Mouse (Mus musculus): ENCODE measurements around the gene Tspan9. TPM values are rescaled to one million over a fixed set of nuclear protein-coding genes. Genes with fewer than 3 reads are reported as not detected.

Gene Tspan9
- polyA plus RNA-seq, 1 experiment from 2014 or later = 71.7 TPM

- ATAC-seq (replicated peaks; ENCODE audit: insufficient number of reproducible peaks, low FRiP score, low TSS enrichment, low read depth) = no peak
Observed at GRCm38 (mm10) chr6:127928682-127929081, 214.7 kb downstream of the Tspan9 start.

GRCm38 (mm10) chr6:127925915-127926314 lies 217.5 kb downstream of the Tspan9 start:
- no peak overlapping the region for H3K4me2 ChIP-seq (ENCODE audit: low read depth, low read length)
- H3K27me3 ChIP-seq (ENCODE audit: control insufficient read depth, insufficient read depth, low read length) = no peaks in the 10 kb centered on the region
- DNase-seq (ENCODE audit: low spot score) (no peak), ATAC-seq (replicated peaks; ENCODE audit: insufficient number of reproducible peaks, low FRiP score, low TSS enrichment, low read depth) (no peak)
- 66% methylated on average over 9 of the region's 9 CpGs for WGBS
- H3K9ac ChIP-seq (replicated peaks; ENCODE audit: low read length) = no peak overlapping the region
- H3K4me1 ChIP-seq (ENCODE audit: control insufficient read depth, insufficient read depth, low read length) = no peaks in the 10 kb centered on the region; the same call in 1 of the 2 replicates
- H3K9me3 ChIP-seq (replicated peaks; ENCODE audit: control insufficient read depth, low read length) = no peaks in the 10 kb centered on the region
- no peak overlapping the region for H3K27ac ChIP-seq (replicated peaks; ENCODE audit: low read depth, low read length)
- no peaks in the 10 kb centered on the region for H3K36me3 ChIP-seq (replicated peaks; ENCODE audit: control insufficient read depth, insufficient read depth, low read depth, low read length)
- no peak overlapping the region for H3K4me3 ChIP-seq (ENCODE audit: low read depth, low read length)

More at GRCm38 (mm10) chr6:127928682-127929081, 214.7 kb downstream of the Tspan9 start:
- no peak overlapping the region for H3K4me2 ChIP-seq (ENCODE audit: low read depth, low read length)
- H3K27me3 ChIP-seq (ENCODE audit: control insufficient read depth, insufficient read depth, low read length) = no peaks in the 10 kb centered on the region
- H3K36me3 ChIP-seq (replicated peaks; ENCODE audit: control insufficient read depth, insufficient read depth, low read depth, low read length) = no peaks in the 10 kb centered on the region
- H3K9me3 ChIP-seq (replicated peaks; ENCODE audit: control insufficient read depth, low read length) = no peaks in the 10 kb centered on the region
- DNase-seq (ENCODE audit: low spot score) = no peak
- 77% methylated on average over 5 of the region's 5 CpGs for WGBS
- H3K9ac ChIP-seq (replicated peaks; ENCODE audit: low read length) = no peak overlapping the region
- no peak overlapping the region for H3K4me3 ChIP-seq (ENCODE audit: low read depth, low read length)
- H3K4me1 ChIP-seq (ENCODE audit: control insufficient read depth, insufficient read depth, low read length) = peaks cover 6% of the 10 kb centered on the region; the same call in 1 of the 2 replicates
- H3K27ac ChIP-seq (replicated peaks; ENCODE audit: low read depth, low read length) = no peak overlapping the region

GRCm38 (mm10) chr6:127924750-127925149 lies 218.6 kb downstream of the Tspan9 start:
- no peaks in the 10 kb centered on the region for H3K36me3 ChIP-seq (replicated peaks; ENCODE audit: control insufficient read depth, insufficient read depth, low read depth, low read length)
- H3K27ac ChIP-seq (replicated peaks; ENCODE audit: low read depth, low read length) = no peak overlapping the region
- no peaks in the 10 kb centered on the region; the same call in 1 of the 2 replicates for H3K4me1 ChIP-seq (ENCODE audit: control insufficient read depth, insufficient read depth, low read length)
- no peak overlapping the region for H3K9ac ChIP-seq (replicated peaks; ENCODE audit: low read length)
- ATAC-seq (replicated peaks; ENCODE audit: insufficient number of reproducible peaks, low FRiP score, low TSS enrichment, low read depth) (no peak), DNase-seq (ENCODE audit: low spot score) (no peak)
- H3K4me2 ChIP-seq (ENCODE audit: low read depth, low read length) = no peak overlapping the region
- no peak overlapping the region for H3K4me3 ChIP-seq (ENCODE audit: low read depth, low read length)
- H3K9me3 ChIP-seq (replicated peaks; ENCODE audit: control insufficient read depth, low read length) = no peaks in the 10 kb centered on the region
- H3K27me3 ChIP-seq (ENCODE audit: control insufficient read depth, insufficient read depth, low read length) = no peaks in the 10 kb centered on the region
- WGBS = 79% methylated on average over 6 of the region's 6 CpGs

GRCm38 (mm10) chr6:127923296-127923695 lies 220.1 kb downstream of the Tspan9 start:
- 91% methylated on average over 9 of the region's 9 CpGs for whole genome bisulfite sequencing

GRCm38 (mm10) chr6:127921996-127922395 lies 221.4 kb downstream of the Tspan9 start:
- Histone ChIP-seq H3K9me3 (replicated peaks; ENCODE audit: control insufficient read depth, low read length) (no peaks in the 10 kb centered on the region), H3K4me2 (ENCODE audit: low read depth, low read length) (no peak overlapping the region), H3K27ac (replicated peaks; ENCODE audit: low read depth, low read length) (no peak overlapping the region), H3K9ac (replicated peaks; ENCODE audit: low read length) (no peak overlapping the region), H3K4me3 (ENCODE audit: low read depth, low read length) (no peak overlapping the region), H3K27me3 (ENCODE audit: control insufficient read depth, insufficient read depth, low read length) (no peaks in the 10 kb centered on the region), H3K36me3 (replicated peaks; ENCODE audit: control insufficient read depth, insufficient read depth, low read depth, low read length) (no peaks in the 10 kb centered on the region), H3K4me1 (ENCODE audit: control insufficient read depth, insufficient read depth, low read length) (no peaks in the 10 kb centered on the region)
- ATAC-seq (replicated peaks; ENCODE audit: insufficient number of reproducible peaks, low FRiP score, low TSS enrichment, low read depth) (no peak), DNase-seq (ENCODE audit: low spot score) (no peak)
- 71% methylated on average over 9 of the region's 9 CpGs for WGBS

More at GRCm38 (mm10) chr6:127923296-127923695, 220.1 kb downstream of the Tspan9 start:
- Histone ChIP-seq H3K4me2 (ENCODE audit: low read depth, low read length) (no peak overlapping the region), H3K9ac (replicated peaks; ENCODE audit: low read length) (no peak overlapping the region), H3K4me3 (ENCODE audit: low read depth, low read length) (no peak overlapping the region), H3K27me3 (ENCODE audit: control insufficient read depth, insufficient read depth, low read length) (no peaks in the 10 kb centered on the region), H3K9me3 (replicated peaks; ENCODE audit: control insufficient read depth, low read length) (no peaks in the 10 kb centered on the region), H3K36me3 (replicated peaks; ENCODE audit: control insufficient read depth, insufficient read depth, low read depth, low read length) (no peaks in the 10 kb centered on the region), H3K27ac (replicated peaks; ENCODE audit: low read depth, low read length) (no peak overlapping the region), H3K4me1 (ENCODE audit: control insufficient read depth, insufficient read depth, low read length) (no peaks in the 10 kb centered on the region; the same call in 1 of the 2 replicates)
- ATAC-seq (replicated peaks; ENCODE audit: insufficient number of reproducible peaks, low FRiP score, low TSS enrichment, low read depth) = no peak
- DNase-seq (ENCODE audit: low spot score) = no peak

- H3K4me3 ChIP-seq (ENCODE audit: low read depth, low read length) = no peak overlapping the region
- no peak overlapping the region for H3K9ac ChIP-seq (replicated peaks; ENCODE audit: low read length)
- no peaks in the 10 kb centered on the region for H3K36me3 ChIP-seq (replicated peaks; ENCODE audit: control insufficient read depth, insufficient read depth, low read depth, low read length)
- DNase-seq (ENCODE audit: low spot score) = peak; percentile 90
- no peak for ATAC-seq (replicated peaks; ENCODE audit: insufficient number of reproducible peaks, low FRiP score, low TSS enrichment, low read depth)
- no peak overlapping the region for H3K27ac ChIP-seq (replicated peaks; ENCODE audit: low read depth, low read length)
- H3K9me3 ChIP-seq (replicated peaks; ENCODE audit: control insufficient read depth, low read length) = no peaks in the 10 kb centered on the region
- no peaks in the 10 kb centered on the region for H3K4me1 ChIP-seq (ENCODE audit: control insufficient read depth, insufficient read depth, low read length)
- no peak overlapping the region for H3K4me2 ChIP-seq (ENCODE audit: low read depth, low read length)
- H3K27me3 ChIP-seq (ENCODE audit: control insufficient read depth, insufficient read depth, low read length) = no peaks in the 10 kb centered on the region
- 5% methylated on average over 8 of the region's 8 CpGs for WGBS
Observed at GRCm38 (mm10) chr6:127920652-127921051, 222.7 kb downstream of the Tspan9 start.

GRCm38 (mm10) chr6:127919491-127919890 lies 223.9 kb downstream of the Tspan9 start:
- Histone ChIP-seq H3K9me3 (replicated peaks; ENCODE audit: control insufficient read depth, low read length) (no peaks in the 10 kb centered on the region), H3K36me3 (replicated peaks; ENCODE audit: control insufficient read depth, insufficient read depth, low read depth, low read length) (no peaks in the 10 kb centered on the region), H3K27ac (replicated peaks; ENCODE audit: low read depth, low read length) (no peak overlapping the region), H3K9ac (replicated peaks; ENCODE audit: low read length) (no peak overlapping the region), H3K27me3 (ENCODE audit: control insufficient read depth, insufficient read depth, low read length) (no peaks in the 10 kb centered on the region), H3K4me2 (ENCODE audit: low read depth, low read length) (no peak overlapping the region), H3K4me3 (ENCODE audit: low read depth, low read length) (no peak overlapping the region), H3K4me1 (ENCODE audit: control insufficient read depth, insufficient read depth, low read length) (no peaks in the 10 kb centered on the region)
- 90% methylated on average over 6 of the region's 6 CpGs for WGBS
- ATAC-seq (replicated peaks; ENCODE audit: insufficient number of reproducible peaks, low FRiP score, low TSS enrichment, low read depth) (no peak), DNase-seq (ENCODE audit: low spot score) (no peak)

- no peak overlapping the region for H3K27ac ChIP-seq (replicated peaks; ENCODE audit: low read depth, low read length)
- ATAC-seq (replicated peaks; ENCODE audit: insufficient number of reproducible peaks, low FRiP score, low TSS enrichment, low read depth) (no peak), DNase-seq (ENCODE audit: low spot score) (no peak)
- 66% methylated on average over 4 of the region's 4 CpGs for WGBS
- no peaks in the 10 kb centered on the region for H3K27me3 ChIP-seq (ENCODE audit: control insufficient read depth, insufficient read depth, low read length)
- no peaks in the 10 kb centered on the region for H3K36me3 ChIP-seq (replicated peaks; ENCODE audit: control insufficient read depth, insufficient read depth, low read depth, low read length)
- H3K4me2 ChIP-seq (ENCODE audit: low read depth, low read length) = no peak overlapping the region
- H3K9ac ChIP-seq (replicated peaks; ENCODE audit: low read length) = no peak overlapping the region
- no peak overlapping the region for H3K4me3 ChIP-seq (ENCODE audit: low read depth, low read length)
- H3K4me1 ChIP-seq (ENCODE audit: control insufficient read depth, insufficient read depth, low read length) = no peaks in the 10 kb centered on the region
- no peaks in the 10 kb centered on the region for H3K9me3 ChIP-seq (replicated peaks; ENCODE audit: control insufficient read depth, low read length)
Observed at GRCm38 (mm10) chr6:127917712-127918111, 225.7 kb downstream of the Tspan9 start.
